Mouse (Mus musculus) midbrain, embryonic 14.5 days (tissue): ENCODE results near the gene Nudt1. TPM values are rescaled to one million over a fixed set of nuclear protein-coding genes. Genes with fewer than 3 reads are reported as not detected.
"Not testable (repeated sequence)": the region's sequence is repeated elsewhere in the genome, so short reads cannot be mapped to it uniquely, and the experiment has no call there.

ENCODE experiments used
- ATAC-seq: fragments of 200-750 bp; cut with Nextera tagmentation; 2 replicates; pipeline ENCODE4 v1.8.0; 2017; ENCODE audit warnings: moderate number of reproducible peaks, moderate library complexity; ENCODE audit not compliant: low FRiP score, low TSS enrichment
- DNase-seq: peaks from one replicate; pipeline ENCODE4 v3.0.0-alpha.2; 2015
- H3K27ac ChIP-seq: fragments of 300-500 bp; sonication (generic); replicated peaks from 2 replicates; pipeline ENCODE4 v1.5.1; 2014; ENCODE audit warnings: mild to moderate bottlenecking, low read depth, low read length, moderate library complexity
- H3K27me3 ChIP-seq: fragments of 300-500 bp; sonication (generic); 2 replicates; pipeline ENCODE4 v1.6.1; 2014; ENCODE audit warnings: low read length, control low read depth, mixed read lengths; ENCODE audit not compliant: control insufficient read depth, insufficient read depth
- H3K36me3 ChIP-seq: fragments of 300-500 bp; sonication (generic); 2 replicates; pipeline ENCODE4 v1.6.1; 2014; ENCODE audit warnings: low read length, control low read depth; ENCODE audit not compliant: control insufficient read depth, insufficient read depth
- H3K4me1 ChIP-seq: fragments of 300-500 bp; sonication (generic); 2 replicates; pipeline ENCODE4 v1.6.1; 2014; ENCODE audit warnings: mild to moderate bottlenecking, antibody characterized with exemption, low read length, control low read depth; ENCODE audit not compliant: control insufficient read depth, insufficient read depth
- H3K4me2 ChIP-seq: fragments of 300-500 bp; sonication (generic); 2 replicates; pipeline ENCODE4 v1.6.1; 2014; ENCODE audit warnings: mild to moderate bottlenecking, low read length, moderate library complexity
- H3K4me3 ChIP-seq: fragments of 300-500 bp; sonication (generic); replicated peaks from 2 replicates; pipeline ENCODE4 v1.5.1; 2014; ENCODE audit warnings: low read depth, low read length
- H3K9ac ChIP-seq: fragments of 300-500 bp; sonication (generic); replicated peaks from 2 replicates; pipeline ENCODE4 v1.6.1; 2014; ENCODE audit warnings: mild to moderate bottlenecking, low read length, moderate library complexity
- H3K9me3 ChIP-seq: fragments of 300-500 bp; sonication (generic); 2 replicates; pipeline ENCODE4 v1.6.1; 2016; ENCODE audit warnings: low read length, control low read depth, mixed read lengths; ENCODE audit not compliant: control insufficient read depth
- WGBS: fragments of 180-500 bp; shearing (Covaris S2); extraction: QIAGEN DNeasy Blood & Tissue Kit; methylation state at CpG from one replicate; pipeline ENCODE4 v1.1.7; 2014; 5-methylcytosine and 5-hydroxymethylcytosine counted together
- polyA plus RNA-seq: library from polyadenylated mRNA; unstranded; fragments of >200 nt; fragmentation: Nextera tagmentation; extraction: Ambion mirVana; gene quantifications from 2 replicates; pipeline ENCODE4 v1.2.1, GENCODE M21; 2014

The Nudt1 gene
- polyA plus RNA-seq, 1 experiment from 2014 or later = 16.5 TPM

DNA sequence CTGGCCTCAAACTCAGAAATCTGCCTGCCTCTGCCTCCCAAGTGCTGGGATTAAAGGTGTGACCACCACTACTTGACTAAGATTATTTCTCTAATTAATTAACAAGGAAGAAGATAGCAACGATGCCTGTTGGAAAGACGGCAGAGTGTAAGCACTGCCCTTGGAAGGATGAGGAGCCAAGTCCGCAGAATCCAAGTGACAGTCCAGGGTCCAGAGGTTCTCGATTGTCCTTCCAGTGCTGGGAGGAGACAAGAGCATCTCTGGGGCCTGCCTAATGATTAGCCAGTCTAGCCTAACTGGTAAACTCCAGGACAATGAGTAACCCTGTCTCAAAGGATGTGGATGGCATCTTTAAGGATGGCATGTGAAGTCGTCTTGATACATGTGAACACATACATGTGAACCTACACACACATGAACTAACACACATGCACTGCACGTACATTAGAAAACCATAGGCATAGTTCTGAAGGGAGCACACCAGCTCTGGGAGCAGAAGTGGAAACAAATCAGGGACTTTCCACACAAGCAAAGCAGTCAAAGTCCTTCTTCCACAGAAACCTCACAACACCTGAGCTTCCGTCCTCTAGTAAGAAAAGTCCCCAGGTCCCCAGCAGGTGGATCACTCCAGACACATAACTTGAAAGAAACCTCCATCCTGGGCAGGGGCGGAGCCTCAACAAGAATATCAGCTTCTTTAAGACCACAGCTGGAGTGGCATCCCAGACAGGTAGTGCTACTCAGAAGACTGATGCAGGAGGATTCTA, 29.5 kb downstream of the Nudt1 start:
- Histone ChIP-seq H3K4me3 (no peak overlapping the region), H3K4me1 (no peaks in the 10 kb centered on the region), H3K27me3 (no peaks in the 10 kb centered on the region), H3K36me3 (peaks cover 52% of the 10 kb centered on the region), H3K27ac (no peak overlapping the region), H3K4me2 (no peak overlapping the region), H3K9ac (no peak overlapping the region), H3K9me3 (no peaks in the 10 kb centered on the region)
- no peak for ATAC-seq
- WGBS = 94% methylated on average over 8 of the region's 8 CpGs
- no peak for DNase-seq

GRCm38 (mm10) chr5:140352352-140352751, 30.9 kb downstream of the Nudt1 start:
- H3K4me2 ChIP-seq = no peak overlapping the region
- H3K9ac ChIP-seq = no peak overlapping the region
- H3K36me3 ChIP-seq = peaks cover 51% of the 10 kb centered on the region
- DNase-seq (no peak), ATAC-seq (no peak)
- 96% methylated on average over 6 of the region's 6 CpGs for WGBS
- H3K9me3 ChIP-seq = no peaks in the 10 kb centered on the region
- no peak overlapping the region for H3K27ac ChIP-seq
- H3K27me3 ChIP-seq = no peaks in the 10 kb centered on the region
- H3K4me3 ChIP-seq = no peak overlapping the region
- no peaks in the 10 kb centered on the region for H3K4me1 ChIP-seq

DNA sequence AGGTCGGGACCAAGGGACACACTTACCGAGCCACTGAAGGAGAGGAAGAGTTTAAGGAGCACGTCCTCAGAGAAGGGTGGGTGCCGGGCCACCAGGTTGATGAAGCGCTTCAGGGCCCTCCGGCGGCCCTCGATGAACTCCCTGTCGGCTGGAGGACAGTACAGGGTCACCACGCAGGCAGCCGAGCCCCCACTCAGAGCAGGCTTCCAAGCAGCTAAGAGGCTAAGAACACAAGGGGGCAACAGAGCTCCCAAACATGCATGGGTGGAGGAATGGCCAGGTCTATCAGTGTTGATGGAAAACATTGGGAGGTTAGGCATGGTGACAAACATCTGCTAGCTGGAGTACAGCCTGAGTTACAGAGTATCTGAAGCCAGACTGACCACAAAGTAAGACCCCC, 34.5 kb downstream of the Nudt1 start:
- no peak overlapping the region for H3K4me2 ChIP-seq
- no peaks in the 10 kb centered on the region for H3K9me3 ChIP-seq
- no peak overlapping the region for H3K4me3 ChIP-seq
- H3K4me1 ChIP-seq = no peaks in the 10 kb centered on the region
- H3K27me3 ChIP-seq = no peaks in the 10 kb centered on the region
- 84% methylated on average over 11 of the region's 11 CpGs for WGBS
- DNase-seq (no peak), ATAC-seq (no peak)
- no peak overlapping the region for H3K27ac ChIP-seq
- no peak overlapping the region for H3K9ac ChIP-seq
- peaks cover 63% of the 10 kb centered on the region for H3K36me3 ChIP-seq

DNA sequence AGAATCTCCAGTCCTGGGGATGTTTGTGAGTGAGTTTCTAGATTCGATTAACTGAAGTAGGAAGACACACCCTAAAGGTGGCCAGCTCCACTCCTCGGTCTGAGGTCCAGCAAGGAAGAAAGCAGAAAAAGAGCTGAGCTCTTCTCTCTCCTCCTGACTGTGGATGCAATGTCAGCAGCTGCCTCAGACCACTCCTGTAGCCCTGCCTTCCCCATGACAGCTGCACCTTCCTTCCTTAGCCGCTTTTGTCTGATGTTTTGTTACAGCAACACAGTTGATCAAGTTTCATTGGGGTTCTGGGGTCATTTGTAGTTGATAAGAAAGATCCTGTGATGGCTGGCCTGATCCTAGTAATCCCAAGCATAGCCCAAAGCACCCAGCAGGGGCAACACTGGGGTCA, 36.0 kb downstream of the Nudt1 start:
- H3K36me3 ChIP-seq = peaks cover 48% of the 10 kb centered on the region
- WGBS = 99% methylated on average over 3 of the region's 3 CpGs
- no peaks in the 10 kb centered on the region for H3K9me3 ChIP-seq
- no peaks in the 10 kb centered on the region for H3K27me3 ChIP-seq
- H3K4me3 ChIP-seq = no peak overlapping the region
- ATAC-seq (no peak), DNase-seq (no peak)
- H3K27ac ChIP-seq = no peak overlapping the region
- no peak overlapping the region for H3K9ac ChIP-seq
- H3K4me2 ChIP-seq = no peak overlapping the region
- no peaks in the 10 kb centered on the region for H3K4me1 ChIP-seq

- no peak overlapping the region for H3K4me2 ChIP-seq
- H3K9ac ChIP-seq = no peak overlapping the region
- H3K36me3 ChIP-seq = peaks cover 25% of the 10 kb centered on the region
- no peak overlapping the region for H3K27ac ChIP-seq
- H3K9me3 ChIP-seq = no peaks in the 10 kb centered on the region
- no peak for ATAC-seq
- H3K27me3 ChIP-seq = no peaks in the 10 kb centered on the region
- DNase-seq = no peak
- WGBS = 79% methylated on average over 14 of the region's 14 CpGs
- no peak overlapping the region for H3K4me3 ChIP-seq
- no peaks in the 10 kb centered on the region for H3K4me1 ChIP-seq
These were observed 38.6 kb downstream of the Nudt1 start for GRCm38 (mm10) chr5:140359930-140360674.

DNA sequence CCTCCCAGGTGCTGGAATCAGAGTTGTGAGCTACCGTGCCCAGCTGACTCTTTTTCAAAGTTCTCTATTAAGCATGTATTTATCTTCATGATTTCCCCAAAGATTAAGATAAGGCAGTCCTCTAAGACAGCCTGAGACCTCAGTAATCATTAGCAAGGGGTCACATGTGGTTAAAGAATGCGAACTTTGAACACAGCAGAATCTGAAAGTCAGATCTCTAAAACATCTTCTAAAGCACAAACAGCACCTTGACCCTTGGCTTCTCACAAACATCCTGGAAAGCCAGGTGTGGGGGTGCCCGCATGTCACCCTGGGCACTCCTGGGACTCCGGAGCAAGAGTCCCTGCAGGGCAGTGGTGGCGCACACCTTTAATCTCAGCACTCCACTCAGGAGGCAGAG, 43.0 kb downstream of the Nudt1 start:
- Histone ChIP-seq H3K9me3 (no peaks in the 10 kb centered on the region), H3K4me1 (no peaks in the 10 kb centered on the region), H3K4me3 (no peak overlapping the region), H3K27ac (no peak overlapping the region), H3K27me3 (no peaks in the 10 kb centered on the region), H3K4me2 (no peak overlapping the region), H3K9ac (no peak overlapping the region), H3K36me3 (peaks cover 5% of the 10 kb centered on the region)
- WGBS = over 99% methylated on average over 5 of the region's 5 CpGs
- DNase-seq (no peak), ATAC-seq (no peak)

DNA sequence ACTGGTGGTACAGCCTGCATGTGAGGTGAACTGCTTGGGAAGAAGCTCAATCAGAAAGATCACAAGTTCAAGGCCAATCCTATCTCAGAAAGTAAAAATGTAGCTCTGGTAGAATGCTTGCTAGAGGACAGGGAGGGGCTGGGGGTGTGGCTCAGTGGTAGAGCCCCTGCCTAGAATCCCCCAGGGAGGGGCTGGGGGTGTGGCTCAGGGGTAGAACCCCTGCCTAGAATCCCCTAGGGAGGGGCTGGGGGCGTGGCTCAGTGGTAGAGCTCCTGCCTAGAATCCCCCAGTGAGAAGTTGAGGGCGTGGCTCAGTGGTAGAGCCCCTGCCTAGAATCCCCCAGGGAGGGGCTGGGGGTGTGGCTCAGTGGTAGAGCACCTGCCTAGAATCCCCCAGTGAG, 46.7 kb downstream of the Nudt1 start:
- not testable (repeated sequence) for H3K4me1 ChIP-seq, H3K36me3 ChIP-seq

GRCm38 (mm10) chr5:140368926-140369325, 47.5 kb downstream of the Nudt1 start:
- no peak overlapping the region for H3K27ac ChIP-seq
- no peaks in the 10 kb centered on the region for H3K27me3 ChIP-seq
- 94% methylated on average over 4 of the region's 4 CpGs for WGBS
- H3K9ac ChIP-seq = no peak overlapping the region
- DNase-seq (no peak), ATAC-seq (no peak)
- no peaks in the 10 kb centered on the region for H3K9me3 ChIP-seq
- no peaks in the 10 kb centered on the region for H3K36me3 ChIP-seq
- H3K4me1 ChIP-seq = no peaks in the 10 kb centered on the region
- no peak overlapping the region for H3K4me3 ChIP-seq
- H3K4me2 ChIP-seq = no peak overlapping the region

More for the DNA sequence above, 46.7 kb downstream of the Nudt1 start:
- H3K27ac ChIP-seq, H3K4me2 ChIP-seq, H3K9ac ChIP-seq, H3K27me3 ChIP-seq, H3K9me3 ChIP-seq, ATAC-seq, DNase-seq, H3K4me3 ChIP-seq: not testable (repeated sequence)
- WGBS = 89% methylated on average over 2 of the region's 2 CpGs

DNA sequence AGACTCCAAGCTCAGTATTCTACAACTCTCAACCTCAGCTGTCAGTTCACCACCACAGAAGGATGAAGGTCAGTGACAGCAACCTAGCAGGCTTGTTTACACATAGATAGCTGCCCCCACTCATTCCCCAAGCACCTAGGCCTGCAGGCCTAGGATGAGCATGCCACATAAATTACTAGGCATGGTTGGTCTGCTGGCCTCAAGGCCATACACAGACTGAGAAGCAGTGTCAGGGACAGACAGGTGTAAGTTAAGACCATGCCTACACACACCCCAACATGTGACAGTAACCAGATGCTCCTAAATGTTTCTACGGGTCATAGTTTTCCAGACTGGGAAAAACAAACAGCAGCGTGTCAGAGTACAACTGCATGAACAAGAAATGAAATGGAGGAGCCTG, 48.0 kb downstream of the Nudt1 start:
- ATAC-seq (no peak), DNase-seq (no peak)
- Histone ChIP-seq H3K27ac (no peak overlapping the region), H3K9ac (no peak overlapping the region), H3K36me3 (no peaks in the 10 kb centered on the region), H3K27me3 (no peaks in the 10 kb centered on the region), H3K9me3 (no peaks in the 10 kb centered on the region), H3K4me1 (no peaks in the 10 kb centered on the region), H3K4me2 (no peak overlapping the region), H3K4me3 (no peak overlapping the region)
- 94% methylated on average over 2 of the region's 2 CpGs for WGBS
